Mouse (Mus musculus): ENCODE results near the gene Dstn.
A peak's percentile ranks its signal among the peaks of the same experiment; 100 is the strongest.

Dstn gene

DNA sequence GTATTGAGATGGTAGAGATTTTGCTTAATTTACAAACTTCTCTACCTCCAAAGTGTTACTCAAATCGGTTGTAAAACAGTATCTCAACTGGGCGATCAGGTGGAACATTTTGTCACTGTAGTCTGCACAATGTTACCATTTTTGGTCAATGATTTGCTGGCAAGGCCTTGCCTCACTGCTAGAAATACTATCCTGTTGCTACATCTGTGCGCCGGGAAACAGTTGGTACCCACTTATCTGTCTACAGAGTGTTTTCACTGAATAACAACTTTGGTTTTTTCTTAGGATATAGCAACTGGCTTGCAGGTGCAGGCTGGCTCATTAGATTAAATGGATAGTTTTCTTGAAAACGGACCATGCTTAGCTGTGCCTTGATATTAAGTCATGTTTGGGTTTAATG lies 1.1 kb downstream of the Dstn start:
- no peak for DNase-seq (ENCODE audit: low read depth)

DNA sequence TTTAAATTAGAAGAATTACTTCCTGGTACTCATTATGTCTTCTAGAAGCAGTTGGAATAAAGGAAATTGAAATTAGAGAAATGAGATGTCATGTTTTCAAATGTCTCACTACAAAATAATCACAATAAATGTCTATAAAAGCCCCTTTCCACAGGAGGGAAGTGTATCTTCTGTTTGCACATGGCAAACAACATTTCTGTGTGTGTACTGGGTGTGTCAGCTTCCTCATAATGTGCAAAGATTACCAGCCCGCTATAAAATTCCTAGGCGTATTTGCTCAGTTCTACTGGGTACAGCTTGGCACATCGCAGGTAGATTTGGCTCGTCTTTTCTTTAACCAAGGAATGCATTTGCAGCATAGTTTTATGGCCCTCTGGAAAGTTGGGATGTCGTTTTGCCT lies 2.5 kb downstream of the Dstn start:
- no peak for DNase-seq (ENCODE audit: low read depth)

DNA sequence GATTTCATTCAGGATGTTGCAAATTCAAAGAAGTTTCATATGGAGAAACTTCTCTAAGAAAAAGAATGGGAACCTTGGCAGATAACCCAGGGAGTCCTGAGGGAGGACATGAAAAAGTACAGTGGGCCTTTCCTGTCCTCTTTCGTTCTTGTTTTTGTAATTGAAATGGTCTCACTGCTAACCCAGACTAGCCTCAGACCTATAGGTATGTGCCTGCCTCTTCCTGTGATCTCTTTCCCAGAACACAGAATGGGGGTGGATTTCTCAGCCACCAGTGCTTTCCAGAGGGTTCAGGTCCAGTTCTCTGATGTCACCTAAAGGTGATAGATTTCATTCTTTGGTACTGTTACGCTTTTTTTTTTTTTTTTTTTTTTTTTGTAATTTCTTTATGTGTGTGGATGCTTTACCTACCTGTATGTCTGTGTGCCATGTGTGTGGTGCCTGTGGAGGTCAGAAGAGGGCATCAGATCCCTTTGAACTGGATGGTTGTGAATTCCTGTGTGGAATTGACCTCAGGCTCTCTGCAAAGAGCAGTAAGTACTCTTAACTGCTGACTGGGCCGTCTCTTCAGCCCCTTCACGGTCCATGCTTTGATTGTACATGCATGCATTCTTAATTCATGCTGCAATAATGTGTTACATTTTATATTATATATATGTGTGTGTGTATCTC lies 3.8 kb downstream of the Dstn start:
- DNase-seq (ENCODE audit: low read depth): no peak

DNA sequence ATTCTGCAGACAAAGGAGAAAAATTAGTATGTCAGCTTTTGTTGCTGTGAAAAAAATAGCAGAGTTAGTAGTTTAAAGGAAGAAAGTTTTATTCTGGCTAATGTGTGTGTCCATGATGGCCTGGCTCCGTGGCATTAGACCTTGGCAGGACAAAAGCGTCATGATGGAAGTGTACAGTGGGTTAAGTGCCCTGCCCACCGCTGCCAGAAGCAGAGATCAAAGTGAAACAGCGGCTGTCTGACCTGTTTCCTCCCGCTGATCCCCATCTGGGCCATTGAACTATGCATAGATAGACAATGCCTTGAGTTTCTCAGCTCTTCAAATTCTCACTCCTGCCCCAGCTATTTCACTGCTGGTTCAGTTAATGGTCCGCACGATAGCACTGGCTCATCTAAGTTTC lies 9.0 kb downstream of the Dstn start:
- no peak for DNase-seq (ENCODE audit: low read depth)

DNA sequence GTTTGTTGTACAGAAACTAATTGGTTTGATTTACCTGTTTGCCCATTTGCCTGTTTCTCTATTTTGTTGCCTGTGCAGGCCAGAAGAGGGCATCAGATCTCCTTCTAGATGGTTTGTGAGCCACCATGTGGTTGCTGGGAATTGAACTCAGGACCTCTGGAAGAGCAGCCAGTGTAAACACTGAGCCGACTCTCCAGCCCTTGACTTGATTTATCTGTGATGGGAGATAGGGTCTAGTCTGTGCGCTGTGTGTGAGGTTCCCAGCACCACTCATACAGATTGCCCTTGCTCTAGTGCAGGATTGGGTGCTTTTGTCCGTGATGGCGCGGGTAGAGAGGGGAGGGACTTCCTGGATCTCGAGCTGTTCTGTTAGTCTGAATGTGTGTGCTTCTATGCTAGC lies 10.7 kb downstream of the Dstn start:
- no peak for DNase-seq (ENCODE audit: low read depth)

DNA sequence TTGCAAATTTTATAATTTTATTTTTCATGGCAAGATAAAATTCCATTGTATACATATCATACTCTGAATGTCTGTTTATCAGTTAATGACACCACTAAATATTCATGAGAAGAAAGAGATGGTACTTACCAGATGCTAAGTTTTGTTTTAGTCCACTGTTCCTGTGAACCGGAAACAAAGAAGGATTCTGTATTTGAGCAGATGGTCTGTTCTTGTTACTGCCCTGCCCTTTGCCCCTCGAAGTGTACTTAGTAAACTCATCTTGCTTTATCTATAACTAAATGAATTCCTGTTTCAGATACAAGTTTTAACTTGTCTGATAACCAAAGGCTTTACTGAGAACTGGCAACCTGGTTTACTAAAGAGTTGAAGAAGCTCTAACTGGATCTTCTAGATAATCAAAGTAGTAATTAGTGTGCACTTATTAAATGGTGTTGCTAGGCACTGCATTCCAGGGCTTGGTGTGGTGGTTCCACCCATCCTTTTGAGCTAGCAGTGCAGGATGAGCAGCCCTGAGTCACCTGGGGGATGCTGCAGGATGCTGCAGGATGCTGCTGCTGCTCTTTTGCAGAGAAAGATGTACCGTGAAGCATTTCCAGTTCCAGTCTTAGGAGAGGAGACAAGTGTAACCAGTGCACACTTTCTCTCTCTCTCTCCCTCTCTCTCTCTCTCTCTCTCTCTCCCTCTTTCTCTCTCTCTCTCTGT lies 14.6 kb downstream of the Dstn start:
- no peak for DNase-seq (ENCODE audit: low read depth)

DNA sequence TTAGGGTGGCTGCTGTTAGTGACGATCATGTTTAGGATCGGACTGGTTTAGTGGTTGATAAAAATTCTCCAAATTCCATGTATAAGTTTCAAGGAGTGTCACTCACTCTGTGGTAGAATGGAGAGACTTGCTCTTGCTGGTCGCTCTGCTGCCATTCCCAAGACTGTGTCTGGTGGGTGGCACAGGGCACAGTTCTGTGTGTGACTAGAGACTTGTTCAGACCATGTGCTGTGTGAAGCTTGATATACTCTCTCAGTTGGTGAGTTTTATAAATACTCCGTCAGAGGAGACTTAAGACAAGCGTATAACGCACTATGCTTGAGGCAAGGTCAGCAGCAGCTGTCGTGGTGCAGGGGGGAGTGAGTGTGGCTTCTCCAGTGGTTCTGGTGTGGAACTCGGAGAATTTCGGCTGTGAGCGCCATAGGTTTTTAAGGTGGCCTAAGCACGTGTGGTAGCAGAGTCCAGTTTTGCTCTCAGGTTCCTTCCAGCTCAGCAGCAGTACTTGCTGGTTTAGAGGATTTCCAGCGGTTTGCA lies 17.3 kb downstream of the Dstn start:
- no peak for DNase-seq (ENCODE audit: low read depth)

DNA sequence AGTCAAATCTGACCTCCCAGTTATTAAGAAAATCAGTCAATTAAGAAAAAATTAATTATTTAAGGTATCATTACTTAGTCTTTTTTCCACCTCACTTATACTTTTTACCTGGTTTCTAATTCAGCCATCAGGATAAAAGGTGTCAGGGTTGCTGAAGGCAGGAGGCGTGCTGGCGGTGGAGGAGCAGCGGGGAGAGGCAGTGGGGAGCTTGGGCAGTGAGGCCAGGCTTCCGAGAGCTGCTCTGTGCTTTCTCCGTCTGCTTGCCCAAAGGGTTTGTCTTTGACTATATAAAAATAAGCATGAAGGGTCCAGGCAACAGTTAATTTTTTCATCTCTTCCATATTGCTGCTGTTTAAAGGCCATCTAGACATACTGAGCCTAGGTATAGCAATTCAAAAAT lies 18.4 kb downstream of the Dstn start:
- DNase-seq (ENCODE audit: low read depth): no peak

DNA sequence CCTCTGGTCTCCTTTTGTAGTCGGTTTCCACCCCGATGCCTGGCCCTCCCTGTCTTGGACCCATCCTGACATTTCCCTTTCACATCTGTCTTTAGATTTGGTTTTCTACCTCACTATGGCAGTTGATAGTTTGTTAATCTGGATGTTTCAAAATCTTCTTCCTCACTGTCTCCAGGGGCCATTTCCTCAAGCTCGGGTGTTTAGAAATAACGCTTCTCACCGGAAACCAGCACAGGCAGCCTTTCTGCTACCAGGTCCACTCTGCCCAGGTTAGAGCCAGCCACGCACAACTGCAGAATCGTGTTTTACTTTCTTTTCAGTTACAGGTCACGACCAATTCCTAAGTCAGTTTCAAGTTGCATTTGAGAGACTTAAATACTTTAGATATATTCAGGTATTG lies 19.3 kb downstream of the Dstn start:
- DNase-seq (ENCODE audit: low read depth): no peak

DNA sequence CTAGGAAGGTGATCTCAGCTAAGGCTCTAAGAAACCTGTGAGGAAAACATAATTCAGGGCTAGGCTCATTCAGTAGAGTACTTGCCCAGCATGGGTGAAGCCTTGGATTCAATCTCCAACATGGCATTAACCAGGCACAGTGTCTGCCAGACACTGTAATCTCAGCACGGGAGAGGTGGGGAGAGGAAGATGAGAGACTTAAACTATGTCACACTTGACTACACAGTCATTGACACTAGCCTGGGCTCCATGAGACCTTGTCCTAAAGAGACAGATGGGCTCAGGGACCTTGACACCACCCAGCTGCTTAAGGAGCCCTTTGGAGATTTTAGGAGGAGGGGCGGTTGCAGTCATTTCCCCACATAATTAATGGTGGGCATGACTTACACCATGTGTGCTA lies 22.7 kb downstream of the Dstn start:
- DNase-seq (ENCODE audit: low read depth): no peak

DNA sequence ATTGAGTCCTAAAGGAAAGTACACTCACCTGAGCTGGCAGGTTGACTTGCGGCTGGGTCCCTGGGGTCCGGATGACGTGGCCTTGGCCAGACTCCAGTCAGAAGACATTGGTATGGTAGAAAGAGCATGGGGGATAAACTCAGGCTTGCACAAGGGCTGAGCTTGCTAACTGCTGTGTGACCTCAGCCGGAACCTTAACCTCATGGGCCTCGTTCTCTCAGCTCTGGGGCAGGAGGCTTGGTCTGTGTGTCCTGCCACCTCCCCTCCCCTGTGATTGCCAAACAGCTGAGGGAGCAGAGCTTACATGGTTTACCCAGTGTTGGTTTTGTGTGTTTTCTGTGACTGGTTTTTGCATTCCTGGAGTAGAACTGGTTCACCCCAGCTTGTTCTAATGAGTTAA lies 25.3 kb downstream of the Dstn start:
- DNase-seq (ENCODE audit: low read depth): no peak

DNA sequence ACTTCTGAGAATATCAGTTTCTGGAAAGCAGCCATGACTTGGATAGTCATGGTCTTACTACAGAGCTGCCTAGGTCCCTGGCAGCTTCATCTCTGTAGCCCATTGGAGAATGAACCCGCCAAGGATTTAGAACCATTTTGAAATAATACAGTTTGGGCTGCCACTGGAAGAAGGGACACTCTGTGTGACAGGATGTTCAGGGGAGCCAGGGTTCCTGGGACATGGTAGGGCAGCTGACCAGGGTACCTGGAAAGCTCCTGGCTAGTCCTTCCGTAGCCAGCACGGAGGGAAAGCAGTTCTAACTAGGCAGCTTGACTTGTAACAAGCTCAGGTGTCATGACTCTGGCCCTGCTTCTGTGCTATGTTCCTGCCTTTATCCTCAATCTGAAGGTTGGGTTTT lies 29.7 kb downstream of the Dstn start:
- DNase-seq (ENCODE audit: low read depth): no peak

DNA sequence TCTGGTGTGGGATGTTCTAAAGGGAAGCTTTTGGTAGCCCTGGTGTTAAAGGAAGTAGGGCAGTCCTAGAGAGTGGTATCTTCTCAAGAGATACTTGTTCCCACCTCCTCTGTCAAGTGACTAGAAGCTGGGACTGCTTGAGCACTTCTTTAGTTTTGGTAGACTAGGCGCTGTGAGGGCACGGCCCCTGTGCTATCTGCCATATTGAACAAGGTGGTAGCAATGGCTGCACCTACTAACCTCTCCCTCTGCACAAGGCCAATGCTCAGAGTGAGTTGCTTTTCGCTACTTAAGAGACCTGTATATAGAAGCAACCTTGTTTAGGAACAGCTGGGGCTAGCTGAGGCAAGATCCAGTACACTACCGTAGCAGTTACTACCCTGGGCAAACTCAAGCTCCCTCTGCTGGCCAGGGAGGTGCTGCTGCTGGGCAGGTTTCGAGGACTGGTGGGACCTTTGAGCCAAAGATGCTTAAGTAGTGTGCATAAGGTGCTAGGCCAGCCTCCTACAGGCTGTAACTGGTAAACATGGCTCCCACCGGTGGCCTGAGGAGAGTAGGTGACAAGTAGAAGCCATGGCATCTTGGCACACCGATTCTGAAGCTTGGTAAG lies 30.5 kb downstream of the Dstn start:
- peak; percentile 34 for DNase-seq (ENCODE audit: low read depth)

DNA sequence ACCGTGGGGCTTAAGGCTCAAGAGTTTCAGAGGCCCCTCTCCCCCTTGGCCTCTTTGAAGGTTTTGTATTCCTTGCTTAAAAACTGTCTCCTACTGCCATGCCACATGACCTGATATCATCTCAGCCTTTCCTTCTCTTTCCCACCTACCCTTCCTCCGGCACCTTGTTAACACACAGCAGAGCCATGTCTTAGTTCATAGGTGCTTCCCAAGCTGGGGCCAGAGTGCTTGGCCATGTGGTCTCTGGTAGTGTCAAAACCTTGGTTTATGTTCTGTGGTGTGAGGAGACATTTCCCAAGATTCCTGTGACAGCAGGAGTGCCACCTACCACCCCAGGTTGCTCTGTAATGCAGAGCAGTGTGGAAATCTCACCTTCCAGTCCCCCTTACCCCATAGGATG lies 31.3 kb downstream of the Dstn start:
- DNase-seq (ENCODE audit: low read depth): no peak

DNA sequence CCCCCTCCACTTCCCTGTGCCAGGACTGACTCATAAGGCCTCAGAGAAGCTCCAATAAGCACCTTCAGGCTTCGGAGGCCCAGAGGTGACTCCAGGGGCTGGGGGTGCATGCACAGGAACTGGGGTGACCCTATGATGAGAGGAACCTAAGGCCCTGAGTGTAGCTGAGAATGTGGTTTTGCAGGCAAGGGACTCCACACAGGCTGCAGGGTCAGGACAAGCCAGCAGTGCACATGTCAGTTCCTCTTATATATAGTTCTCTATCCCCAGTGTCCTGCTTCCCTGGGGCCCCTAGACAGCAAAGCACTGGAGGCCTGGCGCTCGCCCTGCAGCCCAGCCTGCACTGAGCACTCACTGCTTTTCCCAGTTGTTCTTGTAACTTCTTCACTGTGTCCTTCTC lies 32.9 kb downstream of the Dstn start:
- DNase-seq (ENCODE audit: low read depth): no peak

DNA sequence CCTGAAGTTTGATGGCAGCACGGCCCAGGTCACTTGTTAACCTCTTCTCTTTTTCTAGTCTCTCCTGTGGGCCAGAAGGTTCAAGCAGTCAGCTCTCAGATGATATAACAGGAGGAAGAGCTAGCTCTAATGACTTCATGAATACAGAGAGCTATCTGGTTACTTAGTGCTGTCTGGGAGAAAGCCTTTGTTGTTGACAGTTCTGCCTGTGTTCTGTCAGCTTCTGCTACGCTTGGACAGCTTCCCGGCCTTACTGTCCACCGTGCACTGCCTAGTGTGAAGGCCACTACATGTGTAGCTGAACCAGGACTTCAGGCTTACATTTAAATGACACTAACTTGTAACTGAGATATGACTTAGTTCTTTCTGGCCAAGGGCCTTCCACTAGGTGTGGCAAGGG lies 33.3 kb downstream of the Dstn start:
- DNase-seq (ENCODE audit: low read depth): no peak

DNA sequence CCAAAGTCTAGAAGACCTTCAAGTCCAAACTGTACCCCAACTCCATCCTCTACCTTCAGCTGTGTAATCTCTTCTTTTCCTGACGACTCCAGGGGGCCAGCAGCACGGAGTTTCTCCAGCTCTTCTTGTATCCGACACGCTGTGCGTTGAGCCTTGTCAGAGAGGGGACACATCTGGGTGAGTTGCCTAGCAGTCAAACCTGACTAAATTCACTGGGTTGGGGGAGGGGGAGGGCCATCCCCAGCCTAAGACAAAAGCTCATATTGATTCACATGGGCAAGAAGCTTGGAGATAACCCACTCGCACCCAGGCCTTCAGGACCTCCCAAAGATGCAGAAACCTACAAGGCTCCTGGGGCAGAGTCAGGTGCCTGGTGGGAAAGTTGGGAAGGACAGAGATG lies 34.1 kb downstream of the Dstn start:
- DNase-seq (ENCODE audit: low read depth): no peak

DNA sequence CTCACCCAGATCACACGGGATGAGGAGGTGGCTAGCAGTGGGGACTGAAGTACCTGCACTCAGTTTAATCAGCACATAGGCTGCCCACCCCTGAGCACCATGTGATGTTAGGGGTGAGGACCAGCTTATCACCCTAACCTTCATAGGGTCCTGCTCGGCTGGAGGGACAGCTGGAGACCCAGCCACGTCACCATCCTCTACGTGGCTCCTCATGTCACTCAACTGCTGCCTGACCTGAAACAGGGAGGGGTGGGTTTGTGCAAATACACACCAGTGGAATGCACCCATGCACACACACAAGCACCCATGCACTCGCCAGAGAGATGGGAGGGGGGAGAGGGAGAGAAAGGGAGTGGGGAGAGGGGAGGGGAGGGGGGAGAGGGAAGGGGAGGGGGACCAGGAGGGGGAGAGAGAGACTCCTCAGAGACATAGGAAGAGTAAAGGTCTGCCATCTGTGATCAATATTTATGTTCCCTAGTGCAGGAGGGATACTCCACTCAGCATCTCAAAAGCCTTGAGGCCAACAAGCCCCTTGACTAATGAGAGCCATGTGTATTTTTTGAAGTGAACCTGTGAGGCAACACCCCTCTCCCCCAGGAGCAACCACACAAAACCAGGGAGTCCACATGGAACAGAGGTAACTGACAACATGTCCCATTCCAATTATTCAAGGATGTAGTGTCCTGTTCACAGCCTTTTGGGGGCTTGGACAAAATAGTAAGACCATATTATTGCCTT lies 35.3 kb downstream of the Dstn start:
- DNase-seq (ENCODE audit: low read depth): no peak

DNA sequence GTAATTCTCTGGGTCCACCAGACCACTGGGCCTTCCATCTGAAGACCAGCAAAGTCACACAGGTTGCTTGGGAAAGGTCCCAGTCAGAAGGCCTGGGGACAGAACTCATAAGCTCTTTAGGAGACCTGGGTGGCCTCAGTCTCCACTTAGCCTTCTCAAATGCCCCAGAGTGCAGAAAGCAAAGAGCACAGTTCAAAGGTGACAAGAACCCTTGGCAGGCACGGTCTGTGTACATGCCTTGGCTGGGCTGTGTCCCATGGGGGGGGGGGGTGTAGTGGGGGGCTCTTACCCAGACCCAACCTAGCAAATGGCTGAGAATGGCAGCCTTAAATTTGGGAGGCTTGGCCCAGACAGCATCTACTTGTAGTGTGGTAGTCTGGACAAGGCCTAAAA lies 35.9 kb downstream of the Dstn start:
- DNase-seq (ENCODE audit: low read depth): no peak

DNA sequence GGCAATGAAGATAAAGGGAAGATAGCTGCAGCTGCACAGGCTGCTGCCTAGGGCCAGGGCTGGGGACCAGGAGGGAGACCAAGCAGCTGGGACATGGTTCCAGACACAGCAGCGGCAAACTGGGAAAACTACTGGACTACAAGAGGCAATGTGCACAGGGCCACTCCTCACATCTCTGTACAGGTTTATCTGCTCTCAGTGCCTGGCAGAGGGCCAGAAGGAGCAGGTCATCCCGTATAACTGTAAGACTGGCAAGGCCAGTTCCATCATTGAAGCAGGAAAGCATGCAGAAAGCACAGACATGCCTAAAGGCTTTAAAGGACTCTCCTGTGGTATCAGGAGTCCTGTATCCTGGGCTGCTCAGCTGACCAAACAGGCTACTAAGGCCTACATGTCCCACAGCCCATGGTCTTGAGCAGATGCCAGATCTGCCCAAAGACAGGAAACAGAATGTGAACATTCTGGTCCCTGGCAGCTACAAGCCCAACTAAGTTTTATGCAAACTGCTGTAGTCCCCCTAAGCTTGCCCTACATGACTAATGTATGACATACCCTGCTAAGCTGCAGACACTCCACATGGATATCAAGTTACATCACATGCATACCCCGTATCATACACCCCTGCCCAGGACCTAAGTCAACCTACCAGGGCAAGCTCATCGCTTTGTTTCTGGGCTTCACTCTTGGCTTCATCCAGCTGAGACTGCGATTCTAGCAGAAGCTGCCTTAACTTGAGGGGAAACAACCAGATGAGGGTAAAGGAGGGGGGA lies 36.6 kb downstream of the Dstn start:
- no peak for DNase-seq (ENCODE audit: low read depth)

DNA sequence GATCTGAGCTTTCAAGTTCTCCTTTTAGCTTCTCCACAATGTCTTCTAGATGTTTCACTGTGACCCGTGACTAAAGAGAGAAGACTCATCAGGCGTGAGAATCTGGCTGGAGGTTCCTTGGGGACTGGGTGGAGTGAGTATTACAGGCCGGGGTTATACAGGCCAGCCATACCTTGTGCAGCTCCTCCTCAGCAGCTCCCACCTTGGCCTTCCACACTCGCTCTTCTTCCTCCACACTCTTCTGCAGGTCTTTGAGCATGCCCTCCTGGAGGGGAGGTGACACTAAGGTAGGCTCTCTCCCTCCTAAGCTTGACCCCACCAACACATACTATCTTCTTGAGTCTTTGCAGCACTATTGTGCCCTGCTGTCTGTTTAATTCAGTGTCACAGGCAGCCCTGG lies 38.8 kb downstream of the Dstn start:
- no peak for DNase-seq (ENCODE audit: low read depth)

DNA sequence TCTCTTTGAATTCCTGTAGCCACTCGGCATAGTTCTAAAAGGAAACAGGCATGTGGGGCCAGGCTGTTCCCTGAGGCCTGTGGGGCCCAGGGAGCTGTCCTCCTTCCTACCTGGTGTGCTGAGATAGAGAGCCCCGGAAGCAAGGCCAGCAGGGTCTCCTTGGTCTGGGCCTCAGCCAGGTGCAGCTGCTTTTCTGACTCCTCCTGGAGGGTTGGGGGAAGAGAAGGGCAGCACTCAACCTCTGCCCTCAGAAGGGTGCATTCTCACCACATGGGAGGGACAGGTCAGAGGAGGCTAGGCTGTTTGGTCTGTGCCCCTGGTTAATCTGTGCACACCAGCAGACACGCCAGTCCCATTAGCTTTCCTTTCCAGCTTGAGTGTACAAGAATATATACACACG lies 39.9 kb downstream of the Dstn start:
- no peak for DNase-seq (ENCODE audit: low read depth)

All from induced T-regulatory cell, adult 2 months (primary cell).